Mouse (Mus musculus): ENCODE results near the gene Spdef. TPM values are rescaled to one million over a fixed set of nuclear protein-coding genes. Genes with fewer than 3 reads are reported as not detected.

Gene Spdef
- polyA plus RNA-seq (2016; fragmentation: Nextera tagmentation; extraction: Ambion mirVana) = 0.39 and 0.40 TPM in 2 replicates

DNA sequence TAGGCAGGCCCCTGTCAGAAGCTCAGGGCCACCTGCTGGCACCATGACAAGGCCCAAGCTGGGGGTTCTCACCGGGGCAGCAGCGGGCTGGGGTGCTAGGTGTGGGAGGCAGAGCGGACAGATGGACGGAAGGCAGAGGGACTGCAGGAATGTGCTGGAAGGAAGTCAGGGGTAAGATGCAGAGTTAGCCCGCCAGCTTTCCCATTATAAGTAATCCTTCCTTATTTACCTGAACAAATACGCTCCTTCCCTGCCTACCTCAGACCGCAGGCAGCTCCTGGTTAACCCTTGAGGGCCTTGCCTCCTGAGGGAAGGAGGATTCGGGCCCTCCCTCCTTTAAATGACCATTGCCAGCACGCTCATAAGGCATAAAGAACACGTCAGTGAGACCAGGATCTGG, at the start of gene Spdef:
Spdef (minus strand) TSS at position 186 of the 400 bp plus-strand sequence.
- no peak within 1 kb of the TSS for H3K4me2 ChIP-seq (replicated peaks)
- H3K9me3 ChIP-seq = no peaks in the 10 kb centered on the region
- H3K9ac ChIP-seq (replicated peaks) = no peak within 1 kb of the TSS
- no peaks in the 10 kb centered on the region for H3K36me3 ChIP-seq
- peaks cover 14% of the 10 kb centered on the region for H3K4me1 ChIP-seq
- no peak within 1 kb of the TSS for H3K27ac ChIP-seq (replicated peaks)
- H3K4me3 ChIP-seq = no peak within 1 kb of the TSS
- ATAC-seq (ENCODE audit: low FRiP score, low read depth) = no peak
- peaks cover 15% of the 10 kb centered on the region; the same call in 1 of the 2 replicates for H3K27me3 ChIP-seq
- 74% methylated on average over 10 of the region's 10 CpGs for WGBS

DNA sequence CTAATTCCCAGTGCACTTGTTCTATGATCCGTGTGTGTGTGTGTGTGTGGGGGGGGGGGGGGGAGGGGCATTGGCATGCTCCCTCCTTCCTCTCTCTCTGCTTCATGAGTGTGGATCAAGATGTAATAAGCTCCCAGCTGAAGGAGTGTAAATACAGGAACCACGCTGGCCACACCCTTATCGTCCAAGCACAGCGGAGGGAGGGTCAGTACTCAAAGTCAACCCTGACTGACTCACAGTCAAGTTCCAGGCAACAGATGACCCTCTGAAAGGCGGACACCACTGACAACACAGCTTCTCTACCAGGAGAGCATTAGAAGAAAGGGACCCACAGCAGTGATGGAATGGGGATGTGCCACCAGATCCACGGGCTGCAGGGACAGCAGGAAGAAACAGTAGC, 49.1 kb upstream of the Spdef start:
- Histone ChIP-seq H3K9ac (replicated peaks) (no peak overlapping the region), H3K4me3 (no peak overlapping the region), H3K36me3 (peaks cover 15% of the 10 kb centered on the region), H3K27ac (replicated peaks) (no peak overlapping the region), H3K9me3 (no peaks in the 10 kb centered on the region), H3K4me1 (no peaks in the 10 kb centered on the region), H3K4me2 (replicated peaks) (no peak overlapping the region), H3K27me3 (no peaks in the 10 kb centered on the region)
- ATAC-seq (ENCODE audit: low FRiP score, low read depth) = no peak
- WGBS = 94% methylated on average over 5 of the region's 6 CpGs

DNA sequence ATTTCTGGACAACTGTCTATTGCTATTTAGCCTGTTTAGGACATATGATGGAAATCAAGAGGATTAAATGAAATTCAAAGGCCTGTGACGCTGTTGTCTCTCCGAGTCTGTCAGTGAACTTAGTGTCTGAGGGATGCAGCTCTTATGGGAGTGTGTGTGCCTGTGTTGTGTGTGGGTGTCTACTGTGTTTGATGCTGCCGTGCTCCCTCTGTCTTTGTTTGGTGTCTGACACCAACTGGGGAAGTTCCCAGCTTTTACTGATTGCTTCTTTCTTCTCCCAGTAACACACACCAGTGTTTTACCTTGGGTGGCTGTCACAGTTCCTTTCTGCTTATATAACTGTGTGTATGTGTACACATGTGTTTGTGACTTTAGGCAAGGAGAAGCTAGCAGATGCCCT, 45.4 kb upstream of the Spdef start:
- Histone ChIP-seq H3K4me2 (replicated peaks) (no peak overlapping the region), H3K4me1 (no peaks in the 10 kb centered on the region), H3K9ac (replicated peaks) (no peak overlapping the region), H3K27me3 (no peaks in the 10 kb centered on the region), H3K27ac (replicated peaks) (no peak overlapping the region), H3K9me3 (no peaks in the 10 kb centered on the region), H3K4me3 (no peak overlapping the region), H3K36me3 (peaks cover 18% of the 10 kb centered on the region)
- WGBS = 87% methylated on average over 3 of the region's 3 CpGs
- ATAC-seq (ENCODE audit: low FRiP score, low read depth) = no peak

DNA sequence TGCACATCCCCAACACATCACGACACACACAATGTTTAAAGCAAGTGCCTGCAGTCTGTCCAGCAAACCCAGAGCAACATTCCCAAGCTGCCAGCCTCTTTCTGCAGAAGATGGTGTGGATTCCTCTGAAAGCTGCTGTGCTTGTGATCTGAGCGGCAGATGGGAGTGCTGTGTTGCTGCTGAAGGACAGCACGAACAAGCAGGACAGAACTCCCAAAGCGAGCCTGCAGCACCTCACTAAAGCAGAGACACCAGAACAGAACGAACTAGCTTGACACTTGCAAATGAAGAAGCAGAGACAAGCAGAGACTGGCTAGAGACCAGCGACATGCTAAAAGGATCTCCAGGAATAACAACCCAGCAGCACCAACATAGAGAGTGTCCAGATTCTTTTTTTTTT, 42.9 kb upstream of the Spdef start:
- ATAC-seq (ENCODE audit: low FRiP score, low read depth) = no peak
- Histone ChIP-seq H3K9ac (replicated peaks) (no peak overlapping the region), H3K4me2 (replicated peaks) (no peak overlapping the region), H3K27me3 (no peaks in the 10 kb centered on the region), H3K27ac (replicated peaks) (no peak overlapping the region), H3K9me3 (no peaks in the 10 kb centered on the region), H3K4me3 (no peak overlapping the region), H3K4me1 (no peaks in the 10 kb centered on the region), H3K36me3 (peaks cover 34% of the 10 kb centered on the region)
- 87% methylated on average over 6 of the region's 6 CpGs for WGBS

DNA sequence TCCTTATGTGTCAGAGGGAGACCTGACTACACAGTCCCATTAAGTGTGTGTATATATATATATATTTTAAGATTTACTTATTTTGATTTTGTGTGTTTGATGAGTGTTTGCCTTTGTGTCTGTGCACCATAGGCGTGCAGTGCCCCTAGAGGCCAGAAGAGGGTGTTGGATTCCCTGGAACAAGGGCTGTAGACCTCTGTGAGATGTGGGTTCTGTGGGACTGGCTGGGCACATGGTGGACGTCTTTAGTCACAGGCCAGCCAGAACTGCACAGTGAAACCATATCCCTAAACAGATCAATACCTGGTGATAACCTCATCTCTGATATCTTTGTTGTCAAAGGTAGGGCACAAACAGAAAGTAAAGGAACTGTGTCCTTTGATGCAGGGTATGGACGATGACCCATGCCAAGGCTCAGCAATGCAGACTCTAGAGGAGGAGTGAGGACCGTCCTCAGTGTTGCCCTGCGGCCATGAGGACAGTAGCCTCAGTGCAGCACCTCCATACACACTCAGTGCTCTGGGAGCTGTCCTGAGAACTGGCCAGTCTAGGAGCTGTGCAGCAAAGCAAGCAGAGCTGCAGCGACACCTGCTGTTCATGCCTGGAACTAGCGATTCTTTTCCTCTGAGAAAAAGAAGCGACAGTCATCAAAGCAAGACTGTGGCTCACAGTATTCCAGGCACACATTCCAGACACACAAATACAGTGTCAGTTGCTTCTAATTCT, 40.2 kb upstream of the Spdef start:
- Histone ChIP-seq H3K27ac (replicated peaks) (no peak overlapping the region), H3K4me2 (replicated peaks) (no peak overlapping the region), H3K9me3 (0 out of 2 replicates have a peak, but pooled peaks cover 8% of the 10 kb centered on the region), H3K4me3 (no peak overlapping the region), H3K9ac (replicated peaks) (no peak overlapping the region), H3K36me3 (peaks cover 46% of the 10 kb centered on the region), H3K4me1 (no peaks in the 10 kb centered on the region), H3K27me3 (no peaks in the 10 kb centered on the region)
- 57% methylated on average over 8 of the region's 8 CpGs for WGBS
- no peak for ATAC-seq (ENCODE audit: low FRiP score, low read depth)

DNA sequence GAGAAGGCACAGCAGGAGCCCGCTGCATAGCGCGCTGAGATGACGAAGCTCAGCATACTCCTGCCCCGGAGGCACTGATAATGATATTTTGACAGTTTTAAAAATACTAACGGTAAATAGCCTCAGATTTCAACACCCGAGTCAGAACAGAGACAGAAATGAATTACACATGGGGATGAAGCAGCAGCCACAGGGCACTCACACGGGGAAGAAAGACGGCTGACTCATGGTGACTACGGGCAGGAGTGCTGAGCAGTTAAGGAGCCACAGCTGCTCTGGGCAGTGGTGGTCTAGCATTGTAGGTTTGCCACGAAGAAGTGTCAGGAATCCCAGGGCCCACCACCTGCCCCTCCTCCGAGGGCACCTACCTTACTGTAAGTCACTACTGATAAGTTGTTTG, 38.8 kb upstream of the Spdef start:
- Histone ChIP-seq H3K4me1 (no peaks in the 10 kb centered on the region), H3K9ac (replicated peaks) (no peak overlapping the region), H3K27ac (replicated peaks) (no peak overlapping the region), H3K9me3 (0 out of 2 replicates have a peak, but pooled peaks cover 8% of the 10 kb centered on the region), H3K27me3 (no peaks in the 10 kb centered on the region), H3K36me3 (peaks cover 42% of the 10 kb centered on the region), H3K4me3 (no peak overlapping the region), H3K4me2 (replicated peaks) (no peak overlapping the region)
- ATAC-seq (ENCODE audit: low FRiP score, low read depth) = no peak
- 90% methylated on average over 12 of the region's 12 CpGs for WGBS

DNA sequence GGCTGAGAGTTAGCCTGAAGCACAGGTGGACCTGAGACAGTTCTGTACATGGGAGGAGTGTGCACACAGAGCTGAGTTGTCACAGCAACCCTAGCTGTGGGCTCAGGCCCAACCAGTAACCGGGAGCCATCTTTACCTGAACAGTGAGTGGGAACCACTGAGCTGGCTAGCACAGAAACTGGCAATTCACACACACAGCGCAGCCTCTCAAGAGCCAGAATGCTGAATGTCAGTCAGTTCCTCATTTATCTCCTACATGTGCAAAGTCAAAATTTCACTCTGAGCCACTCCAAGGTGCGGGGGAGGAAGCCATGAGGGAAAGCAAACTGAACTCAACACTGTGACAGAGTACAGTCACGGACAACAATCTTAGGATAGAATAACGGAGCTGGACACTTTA, 38.4 kb upstream of the Spdef start:
- Histone ChIP-seq H3K4me3 (no peak overlapping the region), H3K4me1 (no peaks in the 10 kb centered on the region), H3K27ac (replicated peaks) (no peak overlapping the region), H3K27me3 (no peaks in the 10 kb centered on the region), H3K36me3 (peaks cover 42% of the 10 kb centered on the region), H3K9ac (replicated peaks) (no peak overlapping the region), H3K4me2 (replicated peaks) (no peak overlapping the region), H3K9me3 (0 out of 2 replicates have a peak, but pooled peaks cover 8% of the 10 kb centered on the region)
- 91% methylated on average over 5 of the region's 5 CpGs for WGBS
- no peak for ATAC-seq (ENCODE audit: low FRiP score, low read depth)

DNA sequence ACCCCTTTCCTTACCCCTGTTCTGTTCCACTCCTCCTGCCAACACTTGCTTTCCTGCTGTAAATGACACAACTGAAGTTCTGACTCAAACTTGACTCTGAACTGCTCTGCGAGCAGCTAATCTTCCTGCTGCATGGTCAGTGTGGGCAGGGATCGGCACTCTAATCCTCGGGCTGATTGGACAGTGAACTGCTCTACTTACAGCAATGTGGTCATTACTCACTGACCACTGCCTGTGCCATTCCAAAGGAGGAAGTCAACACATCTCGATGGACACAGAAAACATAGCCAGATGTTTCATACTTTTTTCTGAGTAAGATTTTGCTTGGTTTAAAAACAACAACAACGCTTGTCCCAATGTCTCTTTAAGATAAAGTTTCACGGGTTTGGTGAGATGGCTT, 36.3 kb upstream of the Spdef start:
- Histone ChIP-seq H3K4me3 (no peak overlapping the region), H3K27ac (replicated peaks) (no peak overlapping the region), H3K9me3 (0 out of 2 replicates have a peak, but pooled peaks cover 8% of the 10 kb centered on the region), H3K36me3 (peaks cover 40% of the 10 kb centered on the region), H3K27me3 (no peaks in the 10 kb centered on the region), H3K4me2 (replicated peaks) (no peak overlapping the region), H3K4me1 (peaks cover 10% of the 10 kb centered on the region), H3K9ac (replicated peaks) (no peak overlapping the region)
- no peak for ATAC-seq (ENCODE audit: low FRiP score, low read depth)
- 96% methylated on average over 6 of the region's 6 CpGs for WGBS

DNA sequence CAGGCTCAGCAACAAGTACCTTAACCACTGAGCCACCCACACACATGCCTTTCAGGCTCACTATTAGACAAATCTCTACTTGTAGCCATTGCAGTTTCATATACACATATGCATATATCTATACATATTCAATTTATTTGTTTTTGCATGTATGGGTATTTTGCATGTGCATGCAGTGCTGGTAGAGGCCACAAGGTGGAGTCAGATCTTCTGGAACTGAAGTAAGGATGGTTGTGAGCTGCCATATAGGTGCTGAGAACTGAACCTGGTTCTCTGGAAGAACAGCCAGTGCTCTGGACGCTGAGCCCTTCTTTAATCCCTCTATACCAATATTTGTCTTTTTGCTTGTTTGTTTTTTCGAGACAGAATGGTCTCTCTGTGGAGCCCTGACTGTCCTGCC, 35.7 kb upstream of the Spdef start:
- Histone ChIP-seq H3K9me3 (0 out of 2 replicates have a peak, but pooled peaks cover 8% of the 10 kb centered on the region), H3K27me3 (no peaks in the 10 kb centered on the region), H3K27ac (replicated peaks) (no peak overlapping the region), H3K4me3 (no peak overlapping the region), H3K36me3 (peaks cover 40% of the 10 kb centered on the region), H3K4me1 (peaks cover 16% of the 10 kb centered on the region), H3K4me2 (replicated peaks) (no peak overlapping the region), H3K9ac (replicated peaks) (no peak overlapping the region)
- WGBS = 92% methylated on average over 2 of the region's 2 CpGs
- no peak for ATAC-seq (ENCODE audit: low FRiP score, low read depth)

DNA sequence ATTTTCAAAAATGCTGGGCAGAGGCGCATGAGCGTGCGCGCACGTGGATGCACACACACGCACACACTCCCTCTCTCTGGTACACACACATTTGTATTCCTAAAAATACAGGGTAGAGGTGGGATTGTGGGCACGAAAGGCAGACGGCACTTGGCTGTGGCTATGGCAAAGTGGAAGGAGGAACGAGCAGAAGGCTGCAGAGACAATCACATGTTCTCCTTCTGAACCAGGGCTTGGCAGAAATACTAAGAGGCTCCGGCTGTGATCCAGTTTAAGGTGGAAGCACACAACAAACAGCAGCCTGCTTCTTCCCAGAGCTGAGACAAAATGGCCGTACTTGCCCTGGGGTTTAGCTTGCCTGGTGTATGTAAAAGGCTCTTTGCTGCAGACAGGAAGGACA, 34.1 kb upstream of the Spdef start:
- no peak for ATAC-seq (ENCODE audit: low FRiP score, low read depth)
- H3K4me3 ChIP-seq = no peak overlapping the region
- 94% methylated on average over 11 of the region's 11 CpGs for WGBS
- H3K4me1 ChIP-seq = peaks cover 16% of the 10 kb centered on the region
- no peaks in the 10 kb centered on the region for H3K27me3 ChIP-seq
- peaks cover 34% of the 10 kb centered on the region for H3K36me3 ChIP-seq
- no peak overlapping the region for H3K4me2 ChIP-seq (replicated peaks)
- H3K27ac ChIP-seq (replicated peaks) = no peak overlapping the region
- H3K9me3 ChIP-seq = 0 out of 2 replicates have a peak, but pooled peaks cover 8% of the 10 kb centered on the region
- no peak overlapping the region for H3K9ac ChIP-seq (replicated peaks)

DNA sequence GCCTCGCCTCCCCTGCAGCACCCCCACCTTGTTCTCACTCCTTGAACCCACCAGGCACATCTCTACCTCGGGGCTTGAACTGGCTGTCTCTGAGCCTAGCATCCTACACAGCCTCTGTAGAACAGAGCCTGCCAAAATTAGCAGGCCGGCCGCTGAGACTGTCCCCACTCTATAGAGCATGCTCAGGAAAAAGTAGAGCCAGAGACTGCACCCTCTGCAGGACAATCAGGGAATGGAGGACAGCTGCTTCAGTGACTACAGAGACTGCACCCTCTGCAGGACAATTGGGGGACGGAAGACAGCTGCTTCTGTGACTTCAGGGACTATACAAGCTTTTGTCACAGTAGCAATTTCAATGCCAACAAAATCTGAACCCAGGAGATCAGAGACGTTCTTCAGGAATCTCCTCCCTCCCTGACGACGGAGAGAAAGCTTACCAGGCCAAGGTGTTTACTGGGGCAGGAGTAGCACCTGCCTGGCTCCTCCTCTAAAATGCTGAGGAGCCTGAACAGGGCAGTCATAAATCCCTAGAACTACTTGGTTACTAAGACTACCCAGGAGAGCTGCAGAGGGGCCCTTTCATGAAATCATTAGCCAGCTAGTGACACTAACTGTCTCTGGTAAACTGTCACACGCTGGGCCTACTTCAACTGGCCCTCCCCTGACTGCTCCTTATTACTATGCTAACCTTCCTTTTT, 33.0 kb upstream of the Spdef start:
- no peak overlapping the region for H3K27ac ChIP-seq (replicated peaks)
- H3K9ac ChIP-seq (replicated peaks) = no peak overlapping the region
- ATAC-seq (ENCODE audit: low FRiP score, low read depth) = peak; percentile 82; the same call in 1 of the 2 replicates
- H3K4me1 ChIP-seq = peaks cover 16% of the 10 kb centered on the region
- 0 out of 2 replicates have a peak, but pooled peaks cover 8% of the 10 kb centered on the region for H3K9me3 ChIP-seq
- WGBS = 32% methylated on average over 9 of the region's 9 CpGs
- H3K27me3 ChIP-seq = no peaks in the 10 kb centered on the region
- H3K36me3 ChIP-seq = peaks cover 25% of the 10 kb centered on the region
- no peak overlapping the region for H3K4me2 ChIP-seq (replicated peaks)
- no peak overlapping the region for H3K4me3 ChIP-seq

DNA sequence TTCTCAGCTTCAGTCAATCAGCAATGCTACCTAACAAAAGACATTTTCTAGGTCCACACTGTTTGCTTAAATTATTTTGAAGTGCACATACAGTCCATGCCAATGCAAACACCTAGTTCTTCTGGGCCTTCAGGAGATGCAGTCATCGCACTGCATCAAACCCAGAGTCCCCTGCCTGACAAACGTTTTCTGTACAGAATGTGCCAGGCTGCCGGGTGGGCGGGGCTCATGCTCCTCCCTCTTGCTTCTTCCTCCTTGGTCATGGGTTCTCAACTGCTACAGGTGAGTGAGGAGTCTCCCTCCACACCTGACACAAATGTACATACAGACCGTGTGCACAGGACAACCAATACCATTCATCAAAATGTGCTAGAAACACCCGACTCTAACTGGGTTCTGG, 31.4 kb upstream of the Spdef start:
- Histone ChIP-seq H3K9ac (replicated peaks) (no peak overlapping the region), H3K4me2 (replicated peaks) (no peak overlapping the region), H3K4me1 (peaks cover 16% of the 10 kb centered on the region), H3K27me3 (no peaks in the 10 kb centered on the region), H3K36me3 (peaks cover 9% of the 10 kb centered on the region), H3K4me3 (no peak overlapping the region), H3K9me3 (0 out of 2 replicates have a peak, but pooled peaks cover 7% of the 10 kb centered on the region), H3K27ac (replicated peaks) (no peak overlapping the region)
- 80% methylated on average over 6 of the region's 6 CpGs for WGBS
- no peak for ATAC-seq (ENCODE audit: low FRiP score, low read depth)

Measured in midbrain, embryonic 12.5 days (tissue).